Mouse (Mus musculus): ENCODE data around the gene Tiam2.

DNA sequence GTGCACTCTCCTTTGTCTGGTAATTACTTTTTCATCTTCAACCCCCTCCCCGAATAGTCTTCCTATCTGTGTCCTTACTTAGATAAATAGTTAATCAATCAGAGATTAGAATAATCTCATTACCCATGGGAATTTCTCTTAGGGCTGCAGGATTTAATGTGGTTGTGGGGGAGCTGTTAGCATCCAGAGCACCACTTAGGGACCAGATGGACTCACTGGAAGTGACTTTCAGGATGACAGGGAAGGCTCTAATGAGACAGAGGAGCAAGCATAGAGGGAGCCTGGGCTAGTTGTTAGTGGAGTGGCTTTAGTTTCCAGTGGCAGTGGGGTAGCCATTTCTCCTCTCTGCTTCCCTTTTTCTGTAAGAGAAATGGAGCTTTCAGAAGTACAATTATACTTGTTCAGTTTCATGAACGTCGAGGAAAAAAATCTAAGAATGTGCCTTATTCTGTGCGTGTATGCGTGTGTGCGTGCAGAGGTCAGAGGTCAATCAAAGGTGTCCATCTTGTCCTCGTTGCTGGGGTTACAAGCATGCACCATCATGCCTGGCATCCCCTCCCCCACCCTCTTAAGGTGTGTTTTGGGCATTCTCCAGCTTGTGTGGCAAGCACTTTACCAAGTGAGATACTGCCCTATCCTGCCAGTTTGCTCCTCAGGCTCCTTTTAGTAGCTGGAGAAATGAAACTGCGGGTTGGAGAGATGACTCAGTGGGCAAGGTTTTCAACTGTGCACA, 30.4 kb downstream of the Tiam2 start:
- no peak for TF ChIP-seq CTCF (IDR thresholded peaks at IDR 0.05; ENCODE audit: low read depth)
- TF ChIP-seq EP300 (optimal IDR thresholded peaks at IDR 0.05), result no peak

Measured in stomach, postnatal 0 days (tissue).